Mouse (Mus musculus): ENCODE measurements around the gene Ccnb1. TPM values are rescaled to one million over a fixed set of nuclear protein-coding genes. Genes with fewer than 3 reads are reported as not detected.

Gene Ccnb1
- polyA plus RNA-seq, 1 experiment from 2014 or later: 8.8 TPM

DNA sequence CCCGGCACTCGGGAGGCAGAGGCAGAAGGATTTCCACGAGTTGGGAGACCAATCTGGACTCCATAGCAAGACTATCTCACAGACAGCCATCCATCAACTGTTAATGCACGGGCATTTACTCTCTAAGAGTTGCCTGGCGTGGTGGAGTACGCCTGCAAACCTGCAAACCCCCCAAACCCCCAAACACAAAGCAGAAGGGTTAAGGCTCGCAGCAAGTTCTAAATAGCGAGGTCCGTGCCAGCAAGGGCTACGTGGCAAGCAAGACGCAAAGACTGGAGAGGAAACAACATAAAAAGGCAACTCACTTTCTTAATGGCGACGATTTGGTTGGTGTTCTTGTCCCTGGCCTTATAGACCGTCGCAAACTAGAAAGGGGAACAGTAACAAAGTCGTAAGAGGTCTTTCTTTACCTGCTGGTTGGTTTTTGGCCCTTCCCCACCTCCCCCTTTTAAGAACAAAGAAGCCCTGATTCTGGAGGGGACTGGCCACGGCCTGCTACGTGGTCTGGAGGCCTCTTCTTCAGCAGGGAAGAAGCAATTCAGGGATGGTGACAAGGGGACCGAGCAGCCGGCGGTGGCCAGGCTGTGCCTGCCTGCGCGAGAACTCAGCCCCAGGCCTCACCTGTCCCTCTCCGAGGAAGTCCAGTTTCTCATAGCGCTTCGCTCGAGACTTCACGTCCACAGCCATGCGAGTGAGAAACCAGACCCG is 56.1 kb downstream of the Ccnb1 start:
- DNase-seq (ENCODE audit: low spot score): no peak
- Histone ChIP-seq H3K4me2 (replicated peaks; ENCODE audit: low read depth, low read length) (peak overlapping the region; percentile 77), H3K27me3 (replicated peaks; ENCODE audit: insufficient read depth, low read length) (no peaks in the 10 kb centered on the region), H3K9me3 (ENCODE audit: low read length) (no peaks in the 10 kb centered on the region), H3K4me1 (ENCODE audit: insufficient read depth, low read depth, low read length) (no peaks in the 10 kb centered on the region), H3K36me3 (ENCODE audit: insufficient read depth, low read length) (no peaks in the 10 kb centered on the region), H3K4me3 (ENCODE audit: low read depth, low read length) (peak overlapping the region; percentile 80), H3K9ac (replicated peaks; ENCODE audit: low read depth) (peak overlapping the region; percentile 91), H3K27ac (ENCODE audit: low read length) (peak overlapping the region; percentile 95)
- under 1% methylated on average over 30 of the region's 30 CpGs for WGBS
- no peak for TF ChIP-seq EP300 (IDR thresholded peaks at IDR 0.05)
- TF ChIP-seq CTCF (IDR thresholded peaks at IDR 0.05): no peak
- peak; percentile 4 for ATAC-seq

Other genes starting within 250 kb of the Ccnb1 start
- 71.0 and 76.9 TPM in 2 replicates for gene Ocln, start 233.9 kb downstream of the Ccnb1 start, polyA plus RNA-seq (2015; fragmentation: Nextera tagmentation; extraction: Ambion mirVana)
- 11.5 and 11.8 TPM in 2 replicates for gene Marveld2, start 169.6 kb downstream of the Ccnb1 start, polyA plus RNA-seq (2015; fragmentation: Nextera tagmentation; extraction: Ambion mirVana)
- 135 and 136 TPM in 2 replicates for gene Ak6, start 135.6 kb downstream of the Ccnb1 start, polyA plus RNA-seq (2015; fragmentation: Nextera tagmentation; extraction: Ambion mirVana)
- 12.9 and 14.4 TPM in 2 replicates for gene Rad17, start 135.5 kb downstream of the Ccnb1 start, polyA plus RNA-seq (2015; fragmentation: Nextera tagmentation; extraction: Ambion mirVana)
- gene Taf9, start 135.0 kb downstream of the Ccnb1 start, polyA plus RNA-seq (2015; fragmentation: Nextera tagmentation; extraction: Ambion mirVana): 12.2 and 15.5 TPM in 2 replicates
- gene Ccdc125, start 116.9 kb downstream of the Ccnb1 start, polyA plus RNA-seq (2015; fragmentation: Nextera tagmentation; extraction: Ambion mirVana): 7.1 and 7.9 TPM in 2 replicates
- 52.5 and 54.8 TPM in 2 replicates for gene Cdk7, start 55.6 kb downstream of the Ccnb1 start, polyA plus RNA-seq (2015; fragmentation: Nextera tagmentation; extraction: Ambion mirVana)
- 114 and 122 TPM in 2 replicates for gene Mrps36, start 41.9 kb downstream of the Ccnb1 start, polyA plus RNA-seq (2015; fragmentation: Nextera tagmentation; extraction: Ambion mirVana)
- gene Cenph, start 10.7 kb downstream of the Ccnb1 start, polyA plus RNA-seq (2015; fragmentation: Nextera tagmentation; extraction: Ambion mirVana): 2.5 and 2.9 TPM in 2 replicates
- 30.8 and 31.1 TPM in 2 replicates for gene Slc30a5, start 46.9 kb upstream of the Ccnb1 start, polyA plus RNA-seq (2015; fragmentation: Nextera tagmentation; extraction: Ambion mirVana)

Measured in lung, postnatal 0 days (tissue).